Mouse (Mus musculus): ENCODE results near the gene Sec14l3. TPM values are rescaled to one million over a fixed set of nuclear protein-coding genes. Genes with fewer than 3 reads are reported as not detected.

Sec14l3 gene
- total RNA-seq, 2 experiments from 2014 or later = 3.7 to 4.5 TPM

Other genes starting within 250 kb of the Sec14l3 start
- 10 to 100 TPM; 84.0 to 87.2 TPM for gene Osbp2, start 200.9 kb upstream of the Sec14l3 start, total RNA-seq (2021)
- gene 4921536K21Rik, start 169.7 kb upstream of the Sec14l3 start, total RNA-seq (2021) = under 1 TPM; 0.62 to 0.69 TPM
- 10 to 100 TPM; 19.8 to 22.6 TPM for gene Dusp18, start 169.6 kb upstream of the Sec14l3 start, total RNA-seq (2021)
- gene Slc35e4, start 150.2 kb upstream of the Sec14l3 start, total RNA-seq (2021) = 10 to 100 TPM; 21.8 to 22.2 TPM
- gene Tcn2, start 132.7 kb upstream of the Sec14l3 start, total RNA-seq (2021) = 10 to 100 TPM; 13.2 to 16.2 TPM
- 10 to 100 TPM; 37.1 to 51.0 TPM for gene Pes1, start 100.9 kb upstream of the Sec14l3 start, total RNA-seq (2021)
- not detected for gene 4930556J24Rik, start 88.1 kb upstream of the Sec14l3 start, total RNA-seq (2021)
- 10 to 100 TPM in 1 of 2 experiments, 1 to 10 TPM in 1; 8.9 to 10.2 TPM for gene Gal3st1, start 81.2 kb upstream of the Sec14l3 start, total RNA-seq (2021)
- 1 to 10 TPM in 1 of 2 experiments, under 1 TPM in 1; 0.38 to 1.1 TPM for gene Sec14l4, start 33.4 kb upstream of the Sec14l3 start, total RNA-seq (2021)
- 10 to 100 TPM; 62.5 to 66.0 TPM for gene Mtfp1, start 30.6 kb downstream of the Sec14l3 start, total RNA-seq (2021)
- gene Sec14l2, start 58.6 kb downstream of the Sec14l3 start, total RNA-seq (2021) = 10 to 100 TPM; 24.3 to 26.8 TPM
- 10 to 100 TPM; 47.7 to 49.4 TPM for gene Rnf215, start 70.4 kb downstream of the Sec14l3 start, total RNA-seq (2021)
- 10 to 100 TPM; 13.4 to 14.6 TPM for gene Ccdc157, start 95.5 kb downstream of the Sec14l3 start, total RNA-seq (2021)
- 10 to 100 TPM; 61.1 to 72.9 TPM for gene Sf3a1, start 95.5 kb downstream of the Sec14l3 start, total RNA-seq (2021)
- gene Tbc1d10a, start 121.9 kb downstream of the Sec14l3 start, total RNA-seq (2021) = 10 to 100 TPM; 28.4 to 31.1 TPM
- 1 to 10 TPM; 4.0 to 5.5 TPM for gene Castor1, start 153.4 kb downstream of the Sec14l3 start, total RNA-seq (2021)
- not detected for gene Osm, start 171.6 kb downstream of the Sec14l3 start, total RNA-seq (2021)
- gene Lif, start 192.7 kb downstream of the Sec14l3 start, total RNA-seq (2021) = under 1 TPM; 0.59 to 0.71 TPM

All from layer of hippocampus, postnatal 10 days (tissue).